Mouse (Mus musculus): ENCODE measurements at regions not wholly inside any gene's neighbourhood (a gene's known extent, or its start where the extent isn't known, plus 50 kb on each side); places are given as distances from the start of the nearest gene placed in this dataset.

DNA sequence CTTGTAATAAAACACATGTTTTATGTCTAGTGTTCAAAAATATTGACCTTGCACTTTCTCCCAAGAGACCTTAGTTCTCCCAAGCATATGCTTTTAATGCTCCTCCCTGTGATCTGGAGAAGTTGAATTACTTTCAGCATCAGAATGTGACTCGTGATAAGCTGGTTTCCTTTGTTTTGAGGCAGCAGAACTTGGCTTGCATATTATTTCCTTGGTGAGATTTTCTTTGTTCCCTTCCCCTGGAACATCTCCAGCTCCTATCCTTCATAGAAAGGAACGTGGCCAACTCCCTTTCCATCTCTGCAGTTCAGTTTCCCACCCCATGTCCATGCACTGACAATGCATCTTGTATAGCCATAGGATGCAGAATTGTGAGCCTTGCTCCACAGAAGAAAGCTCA, 1292.0 kb upstream of the Flrt2 start:
- no peaks in the 10 kb centered on the region for H3K27me3 ChIP-seq (ENCODE audit: control insufficient read depth, insufficient read depth, low read length)
- no peaks in the 10 kb centered on the region for H3K79me2 ChIP-seq (ENCODE audit: control insufficient read depth, insufficient read depth, low read length)
- peak; percentile 8 for DNase-seq (ENCODE audit: extremely low read depth, low read depth, low spot score)
- no peak overlapping the region for H3K4me3 ChIP-seq (ENCODE audit: insufficient read depth, low read depth, low read length)
- H3K36me3 ChIP-seq (ENCODE audit: control insufficient read depth, insufficient read depth, low read length) = no peaks in the 10 kb centered on the region
- no peaks in the 10 kb centered on the region for H3K4me1 ChIP-seq (ENCODE audit: control insufficient read depth, insufficient read depth, low read length)
- no peak overlapping the region for H3K27ac ChIP-seq (replicated peaks; ENCODE audit: insufficient read depth, low read depth, low read length)
- 49% methylated on average over 2 of the region's 2 CpGs for WGBS
- no peak overlapping the region for H3K9ac ChIP-seq (ENCODE audit: low read depth, low read length)
- TF ChIP-seq POLR2A (IDR thresholded peaks at IDR 0.05; ENCODE audit: extremely low read depth, insufficient read depth, low read length) = no peak
- no peak for TF ChIP-seq CTCF (IDR thresholded peaks at IDR 0.05; ENCODE audit: low read depth, low read length)

- Histone ChIP-seq H3K36me3 (ENCODE audit: control insufficient read depth, insufficient read depth, low read length) (no peaks in the 10 kb centered on the region), H3K27ac (replicated peaks; ENCODE audit: insufficient read depth, low read depth, low read length) (no peak overlapping the region), H3K9ac (ENCODE audit: low read depth, low read length) (no peak overlapping the region), H3K4me3 (ENCODE audit: insufficient read depth, low read depth, low read length) (no peak overlapping the region), H3K4me1 (ENCODE audit: control insufficient read depth, insufficient read depth, low read length) (peaks cover 10% of the 10 kb centered on the region; the same call in 1 of the 2 replicates), H3K27me3 (ENCODE audit: control insufficient read depth, insufficient read depth, low read length) (no peaks in the 10 kb centered on the region), H3K79me2 (ENCODE audit: control insufficient read depth, insufficient read depth, low read length) (no peaks in the 10 kb centered on the region)
- TF ChIP-seq CTCF (IDR thresholded peaks at IDR 0.05; ENCODE audit: low read depth, low read length) (no peak), POLR2A (IDR thresholded peaks at IDR 0.05; ENCODE audit: extremely low read depth, insufficient read depth, low read length) (no peak)
- WGBS = 16% methylated on average over 5 of the region's 5 CpGs
- peak; percentile 72 for DNase-seq (ENCODE audit: extremely low read depth, low read depth, low spot score)
These were observed 1271.1 kb upstream of the Flrt2 start for GRCm38 (mm10) chr12:94420918-94421317.

GRCm38 (mm10) chr12:94421743-94422142, 1270.3 kb upstream of the Flrt2 start:
- Histone ChIP-seq H3K79me2 (ENCODE audit: control insufficient read depth, insufficient read depth, low read length) (no peaks in the 10 kb centered on the region), H3K4me1 (ENCODE audit: control insufficient read depth, insufficient read depth, low read length) (peaks cover 10% of the 10 kb centered on the region; the same call in 1 of the 2 replicates), H3K36me3 (ENCODE audit: control insufficient read depth, insufficient read depth, low read length) (no peaks in the 10 kb centered on the region), H3K4me3 (ENCODE audit: insufficient read depth, low read depth, low read length) (no peak overlapping the region), H3K27ac (replicated peaks; ENCODE audit: insufficient read depth, low read depth, low read length) (no peak overlapping the region), H3K9ac (ENCODE audit: low read depth, low read length) (no peak overlapping the region), H3K27me3 (ENCODE audit: control insufficient read depth, insufficient read depth, low read length) (no peaks in the 10 kb centered on the region)
- WGBS = 3% methylated on average over 3 of the region's 3 CpGs
- peak; percentile 98 for DNase-seq (ENCODE audit: extremely low read depth, low read depth, low spot score)
- no peak for TF ChIP-seq CTCF (IDR thresholded peaks at IDR 0.05; ENCODE audit: low read depth, low read length)
- TF ChIP-seq POLR2A (IDR thresholded peaks at IDR 0.05; ENCODE audit: extremely low read depth, insufficient read depth, low read length) = no peak

GRCm38 (mm10) chr12:94424340-94424981, 1267.6 kb upstream of the Flrt2 start:
- Histone ChIP-seq H3K4me3 (ENCODE audit: insufficient read depth, low read depth, low read length) (no peak overlapping the region), H3K36me3 (ENCODE audit: control insufficient read depth, insufficient read depth, low read length) (no peaks in the 10 kb centered on the region), H3K9ac (ENCODE audit: low read depth, low read length) (no peak overlapping the region), H3K27me3 (ENCODE audit: control insufficient read depth, insufficient read depth, low read length) (no peaks in the 10 kb centered on the region), H3K79me2 (ENCODE audit: control insufficient read depth, insufficient read depth, low read length) (no peaks in the 10 kb centered on the region), H3K4me1 (ENCODE audit: control insufficient read depth, insufficient read depth, low read length) (peaks cover 8% of the 10 kb centered on the region; the same call in 1 of the 2 replicates), H3K27ac (replicated peaks; ENCODE audit: insufficient read depth, low read depth, low read length) (no peak overlapping the region)
- WGBS = 4% methylated on average over 3 of the region's 3 CpGs
- peak; percentile 64 for DNase-seq (ENCODE audit: extremely low read depth, low read depth, low spot score)
- no peak for TF ChIP-seq POLR2A (IDR thresholded peaks at IDR 0.05; ENCODE audit: extremely low read depth, insufficient read depth, low read length)

- Histone ChIP-seq H3K27ac (replicated peaks; ENCODE audit: insufficient read depth, low read depth, low read length) (no peak overlapping the region), H3K9ac (ENCODE audit: low read depth, low read length) (no peak overlapping the region), H3K4me1 (ENCODE audit: control insufficient read depth, insufficient read depth, low read length) (no peaks in the 10 kb centered on the region), H3K27me3 (ENCODE audit: control insufficient read depth, insufficient read depth, low read length) (no peaks in the 10 kb centered on the region), H3K36me3 (ENCODE audit: control insufficient read depth, insufficient read depth, low read length) (no peaks in the 10 kb centered on the region), H3K4me3 (ENCODE audit: insufficient read depth, low read depth, low read length) (no peak overlapping the region), H3K79me2 (ENCODE audit: control insufficient read depth, insufficient read depth, low read length) (no peaks in the 10 kb centered on the region)
- 92% methylated on average over 1 of the region's 1 CpGs for WGBS
- no peak for DNase-seq (ENCODE audit: extremely low read depth, low read depth, low spot score)
- TF ChIP-seq POLR2A (IDR thresholded peaks at IDR 0.05; ENCODE audit: extremely low read depth, insufficient read depth, low read length) = no peak
- TF ChIP-seq CTCF (IDR thresholded peaks at IDR 0.05; ENCODE audit: low read depth, low read length) = no peak
These were observed 1242.5 kb upstream of the Flrt2 start for GRCm38 (mm10) chr12:94449517-94449916.

GRCm38 (mm10) chr12:94468027-94468426, 1224.0 kb upstream of the Flrt2 start:
- no peaks in the 10 kb centered on the region for H3K4me1 ChIP-seq (ENCODE audit: control insufficient read depth, insufficient read depth, low read length)
- H3K9ac ChIP-seq (ENCODE audit: low read depth, low read length) = no peak overlapping the region
- no peak overlapping the region for H3K4me3 ChIP-seq (ENCODE audit: insufficient read depth, low read depth, low read length)
- TF ChIP-seq POLR2A (IDR thresholded peaks at IDR 0.05; ENCODE audit: extremely low read depth, insufficient read depth, low read length) = no peak
- no peak for TF ChIP-seq CTCF (IDR thresholded peaks at IDR 0.05; ENCODE audit: low read depth, low read length)
- H3K36me3 ChIP-seq (ENCODE audit: control insufficient read depth, insufficient read depth, low read length) = no peaks in the 10 kb centered on the region
- no peaks in the 10 kb centered on the region for H3K79me2 ChIP-seq (ENCODE audit: control insufficient read depth, insufficient read depth, low read length)
- DNase-seq (ENCODE audit: extremely low read depth, low read depth, low spot score) = no peak
- H3K27ac ChIP-seq (replicated peaks; ENCODE audit: insufficient read depth, low read depth, low read length) = no peak overlapping the region
- H3K27me3 ChIP-seq (ENCODE audit: control insufficient read depth, insufficient read depth, low read length) = no peaks in the 10 kb centered on the region
- WGBS = 54% methylated on average over 2 of the region's 2 CpGs
